Comparison of ENCODE assay signal across 19 mouse cellular contexts in genomic region chr5:131422737-131423136, GRCm38 (mm10).
DNase-seq lines count a peak whose midpoint lies in the region; ATAC-seq and TF ChIP-seq lines count a peak whose summit lies in the region.
"Had no signal": no experiment of that assay in that cellular context is flagged by ENCODE, and none has a peak within 500 bp of the region (broad histone marks: within the 10 kb centered on the region; RNA-seq: fewer than 3 reads in every experiment).

No protein-coding gene starts in this region.

- H3K36me3 ChIP-seq in kidney, adult 2 months (ENCODE audit: control insufficient read depth, insufficient read depth, low read length) = no peaks in the 10 kb centered on the region
- H3K36me3 ChIP-seq in lung, embryonic 14.5 days (ENCODE audit: insufficient read depth) = no peaks in the 10 kb centered on the region
- H3K36me3 ChIP-seq in stomach, postnatal 0 days (ENCODE audit: control insufficient read depth, insufficient read depth, low read length) = no peaks in the 10 kb centered on the region
- H3K36me3 ChIP-seq: heart, embryonic 10.5 days; hindbrain, embryonic 15.5 days; limb, embryonic 10.5 days; midbrain, embryonic 13.5 days had no signal

- no peak overlapping the region for H3K9ac ChIP-seq in lung, embryonic 14.5 days
- H3K9ac ChIP-seq in stomach, postnatal 0 days (ENCODE audit: low read length) = no peak overlapping the region
- H3K9ac ChIP-seq: hindbrain, embryonic 15.5 days; midbrain, embryonic 13.5 days had no signal

- TF ChIP-seq EP300 in stomach, postnatal 0 days (optimal IDR thresholded peaks at IDR 0.05) = no peak

- no peak overlapping the region for H3K4me3 ChIP-seq in kidney, adult 2 months (ENCODE audit: insufficient read depth, low read depth, low read length)
- no peak overlapping the region for H3K4me3 ChIP-seq in lung, embryonic 14.5 days (ENCODE audit: low read depth, low read length)
- no peak overlapping the region for H3K4me3 ChIP-seq in stomach, postnatal 0 days (ENCODE audit: low read depth, low read length)
- H3K4me3 ChIP-seq: heart, embryonic 10.5 days; hindbrain, embryonic 15.5 days; limb, embryonic 10.5 days; midbrain, embryonic 13.5 days had no signal

- CTCF ChIA-PET in Patski (lab: Charles Lee) = no interaction called here

- no peak for ATAC-seq in lung, embryonic 14.5 days (ENCODE audit: insufficient read depth)
- ATAC-seq in Patski = no peak
- ATAC-seq in stomach, postnatal 0 days (ENCODE audit: low FRiP score, low TSS enrichment) = no peak
- ATAC-seq: midbrain, embryonic 13.5 days had no signal

- no peaks in the 10 kb centered on the region for H3K27me3 ChIP-seq in kidney, adult 2 months (replicated peaks; ENCODE audit: control insufficient read depth, insufficient read depth, low read length)
- H3K27me3 ChIP-seq in lung, embryonic 14.5 days (ENCODE audit: insufficient read depth, low read length) = no peaks in the 10 kb centered on the region
- H3K27me3 ChIP-seq in Patski = no peaks in the 10 kb centered on the region
- no peaks in the 10 kb centered on the region for H3K27me3 ChIP-seq in stomach, postnatal 0 days (ENCODE audit: control insufficient read depth, insufficient read depth, low read length)
- H3K27me3 ChIP-seq: hindbrain, embryonic 15.5 days had no signal

- TF ChIP-seq CTCF in kidney, adult 2 months (conservative IDR thresholded peaks at IDR 0.05; ENCODE audit: insufficient read depth, insufficient read length, low read depth, low read length) = 0 out of 2 replicates have a peak, but pooled peaks have one; percentile 28
- TF ChIP-seq CTCF in lung, embryonic 14.5 days (IDR thresholded peaks at IDR 0.05; ENCODE audit: low read depth) = peak; percentile 43
- peak; percentile 50 for TF ChIP-seq CTCF in Patski (IDR thresholded peaks at IDR 0.05)
- peak; percentile 46 for TF ChIP-seq CTCF in stomach, postnatal 0 days (IDR thresholded peaks at IDR 0.05; ENCODE audit: low read depth)

- H3K9me3 ChIP-seq in lung, embryonic 14.5 days (ENCODE audit: low read depth, low read length) = no peaks in the 10 kb centered on the region
- H3K9me3 ChIP-seq in stomach, postnatal 0 days (ENCODE audit: control insufficient read depth, low read length) = no peaks in the 10 kb centered on the region
- H3K9me3 ChIP-seq: heart, embryonic 10.5 days; hindbrain, embryonic 15.5 days; limb, embryonic 10.5 days had no signal

- no peaks in the 10 kb centered on the region for H3K4me1 ChIP-seq in kidney, adult 2 months (ENCODE audit: control insufficient read depth, insufficient read depth, low read length)
- H3K4me1 ChIP-seq in lung, embryonic 14.5 days (ENCODE audit: insufficient read depth) = no peaks in the 10 kb centered on the region
- H3K4me1 ChIP-seq in stomach, postnatal 0 days (replicated peaks; ENCODE audit: control insufficient read depth, insufficient read depth) = no peaks in the 10 kb centered on the region
- H3K4me1 ChIP-seq: heart, embryonic 10.5 days; hindbrain, embryonic 15.5 days had no signal

- 80% methylated on average over 3 of the region's 3 CpGs for WGBS in kidney, adult 2 months
- 79% methylated on average over 3 of the region's 3 CpGs for WGBS in lung, embryonic 14.5 days
- 83% methylated on average over 3 of the region's 3 CpGs for WGBS in stomach, postnatal 0 days

- no peak overlapping the region for H3K27ac ChIP-seq in kidney, adult 2 months (ENCODE audit: insufficient read depth, low read depth, low read length)
- H3K27ac ChIP-seq in lung, embryonic 14.5 days (ENCODE audit: low read depth) = no peak overlapping the region
- H3K27ac ChIP-seq in stomach, postnatal 0 days (replicated peaks) = no peak overlapping the region
- H3K27ac ChIP-seq: heart, embryonic 10.5 days; hindbrain, embryonic 15.5 days; limb, embryonic 10.5 days; midbrain, embryonic 13.5 days had no signal

- no peak for DNase-seq in kidney, adult 2 months
- DNase-seq in kidney, postnatal 4 days = no peak
- DNase-seq in lung, embryonic 14.5 days = no peak
- DNase-seq in lung, postnatal 4 days = no peak
- DNase-seq in Patski (ENCODE audit: low read depth, low spot score) = no peak
- no peak for DNase-seq in stomach, postnatal 0 days (ENCODE audit: low spot score)
- DNase-seq in frontal cortex, postnatal 10 days (ENCODE audit: low spot score in 2 of 2) = no peak
- DNase-seq: adrenal gland, postnatal 10 days; cerebellum, adult 8-10 months; gastrocnemius, postnatal 25 days; heart, postnatal 14 days; kidney, adult 8-10 months; retina, postnatal 1 day; right cerebral cortex, postnatal 4 days; thymus, adult 2 months had no signal

- no peak overlapping the region for H3K4me2 ChIP-seq in lung, embryonic 14.5 days
- no peak overlapping the region for H3K4me2 ChIP-seq in stomach, postnatal 0 days (replicated peaks; ENCODE audit: low read depth)
- H3K4me2 ChIP-seq: hindbrain, embryonic 15.5 days; midbrain, embryonic 13.5 days had no signal

- no peak for TF ChIP-seq POLR2A in kidney, adult 2 months (IDR thresholded peaks at IDR 0.05; ENCODE audit: low read depth, low read length)

- in situ Hi-C loops in Patski (cut with MboI; ENCODE audit: low pct_unique_long_range_greater_than_20kb) = loop anchor here (10.0 kb wide), 1 partner anchor 268 kb away; no protein-coding TSS in a partner anchor

- POLR2A ChIA-PET in Patski (lab: Charles Lee) = no interaction called here
